Mouse (Mus musculus) colon, adult 2 months (tissue): ENCODE data around the gene Krtap31-2. TPM values are rescaled to one million over a fixed set of nuclear protein-coding genes. Genes with fewer than 3 reads are reported as not detected.

ENCODE experiments used
- polyA plus RNA-seq: library from polyadenylated mRNA; depleted of rRNA; stranded (reverse); fragments of >200 nt; gene quantifications from 2 replicates; pipeline ENCODE4 v1.2.3, GENCODE M21; 2012; rRNA removed

Krtap31-2 gene
- polyA plus RNA-seq, result not detected in 2 replicates

GRCm38 (mm10) chr11:99935991-99936390 lies at the start of gene Krtap31-2:
Krtap31-2 (plus strand) TSS chr11:99936291.

GRCm38 (mm10) chr11:99907620-99908019 lies 28.5 kb upstream of the Krtap31-2 start, which contains the start of gene Krtap31-1:
Krtap31-1 (plus strand) TSS chr11:99907920.

GRCm38 (mm10) chr11:99914451-99914850 lies 21.6 kb upstream of the Krtap31-2 start, which contains the start of gene Gm11565:
Gm11565 (plus strand) TSS chr11:99914751.

GRCm38 (mm10) chr11:99948175-99948574 lies 12.1 kb downstream of the Krtap31-2 start, which contains the start of gene Krtap9-5:
Krtap9-5 (plus strand) TSS chr11:99948475.

GRCm38 (mm10) chr11:99978953-99979352 lies 42.9 kb downstream of the Krtap31-2 start, which contains the start of gene Krtap29-1:
Krtap29-1 (minus strand) TSS chr11:99979053.

GRCm38 (mm10) chr11:99986180-99986647 lies 50.1 kb downstream of the Krtap31-2 start, which contains the start of gene Krtap16-1:
Krtap16-1 (minus strand) TSS chr11:99986597.

Other genes with a start within 250 kb of the Krtap31-2 start
- not detected in 2 replicates for gene Gm14190, start 245.6 kb upstream of the Krtap31-2 start, polyA plus RNA-seq
- not detected in 2 replicates for gene Gm14180, start 202.0 kb upstream of the Krtap31-2 start, polyA plus RNA-seq
- not detected in 2 replicates for gene Gm11595, start 163.4 kb upstream of the Krtap31-2 start, polyA plus RNA-seq
- gene Krtap4-8, start 155.6 kb upstream of the Krtap31-2 start, polyA plus RNA-seq, result not detected in 2 replicates
- gene Krtap4-9, start 151.1 kb upstream of the Krtap31-2 start, polyA plus RNA-seq, result not detected in 2 replicates
- gene Gm11596, start 142.8 kb upstream of the Krtap31-2 start, polyA plus RNA-seq, result not detected in 2 replicates
- gene Gm11569, start 137.4 kb upstream of the Krtap31-2 start, polyA plus RNA-seq, result 0.33 TPM in 1 of 2 replicates, not detected in the other
- not detected in 2 replicates for gene Gm11554, start 131.8 kb upstream of the Krtap31-2 start, polyA plus RNA-seq
- gene Krtap4-13, start 126.4 kb upstream of the Krtap31-2 start, polyA plus RNA-seq, result not detected in 2 replicates
- gene Gm11564, start 120.6 kb upstream of the Krtap31-2 start, polyA plus RNA-seq, result not detected in 2 replicates
- not detected in 2 replicates for gene 2300003K06Rik, start 98.2 kb upstream of the Krtap31-2 start, polyA plus RNA-seq
- gene Krtap4-16, start 84.7 kb upstream of the Krtap31-2 start, polyA plus RNA-seq, result 0.13 TPM in 1 of 2 replicates, not detected in the other
- not detected in 2 replicates for gene Gm11568, start 78.4 kb upstream of the Krtap31-2 start, polyA plus RNA-seq
- not detected in 2 replicates for gene Gm11559, start 71.8 kb upstream of the Krtap31-2 start, polyA plus RNA-seq
- gene Krtap9-1, start 62.9 kb upstream of the Krtap31-2 start, polyA plus RNA-seq, result not detected in 2 replicates
- gene Gm11567, start 57.1 kb upstream of the Krtap31-2 start, polyA plus RNA-seq, result not detected in 2 replicates
- gene Krtap31-1, start 28.4 kb upstream of the Krtap31-2 start, polyA plus RNA-seq, result not detected in 2 replicates
- not detected in 2 replicates for gene Gm11565, start 21.5 kb upstream of the Krtap31-2 start, polyA plus RNA-seq
- gene Krtap9-5, start 12.2 kb downstream of the Krtap31-2 start, polyA plus RNA-seq, result not detected in 2 replicates
- not detected in 2 replicates for gene Krtap29-1, start 42.8 kb downstream of the Krtap31-2 start, polyA plus RNA-seq
- gene Krtap16-1, start 50.3 kb downstream of the Krtap31-2 start, polyA plus RNA-seq, result not detected in 2 replicates
- 0.32 TPM in 1 of 2 replicates, not detected in the other for gene Krtap17-1, start 57.7 kb downstream of the Krtap31-2 start, polyA plus RNA-seq
- gene Krt33a, start 79.9 kb downstream of the Krtap31-2 start, polyA plus RNA-seq, result not detected in 2 replicates
- not detected in 2 replicates for gene Krt33b, start 93.6 kb downstream of the Krtap31-2 start, polyA plus RNA-seq
- not detected in 2 replicates for gene Krt34, start 105.3 kb downstream of the Krtap31-2 start, polyA plus RNA-seq
- not detected in 2 replicates for gene Krt31, start 114.3 kb downstream of the Krtap31-2 start, polyA plus RNA-seq
- gene Krt32, start 151.9 kb downstream of the Krtap31-2 start, polyA plus RNA-seq, result not detected in 2 replicates
- not detected in 2 replicates for gene Krt35, start 159.9 kb downstream of the Krtap31-2 start, polyA plus RNA-seq
- 0.98 and 1.9 TPM in 2 replicates for gene Krt36, start 169.3 kb downstream of the Krtap31-2 start, polyA plus RNA-seq
- 0.08 and 0.31 TPM in 2 replicates for gene Krt13, start 185.3 kb downstream of the Krtap31-2 start, polyA plus RNA-seq
- gene Krt15, start 199.6 kb downstream of the Krtap31-2 start, polyA plus RNA-seq, result 0.41 and 0.70 TPM in 2 replicates
- gene Krt19, start 212.4 kb downstream of the Krtap31-2 start, polyA plus RNA-seq, result 4,854 and 4,867 TPM in 2 replicates